Mouse (Mus musculus) midbrain, postnatal 0 days (tissue): ENCODE measurements around the gene Pcbp3. TPM values are rescaled to one million over a fixed set of nuclear protein-coding genes. Genes with fewer than 3 reads are reported as not detected.

ENCODE experiments used
- ATAC-seq: fragments of 200-750 bp; cut with Nextera tagmentation; 2 replicates; pipeline ENCODE4 v1.8.0; 2017; ENCODE audit warnings: moderate number of reproducible peaks, mild to moderate bottlenecking, moderate TSS enrichment, moderate library complexity; ENCODE audit not compliant: low FRiP score
- DNase-seq: peaks from one replicate; pipeline ENCODE4 v3.0.0-alpha.2; 2015; ENCODE audit warnings: low spot score
- H3K27ac ChIP-seq: fragments of 300-500 bp; sonication (generic); 2 replicates; pipeline ENCODE4 v1.5.1; 2014; ENCODE audit warnings: low read depth, mild to moderate bottlenecking, low read length, mixed read lengths
- H3K27me3 ChIP-seq: fragments of 300-500 bp; sonication (generic); 2 replicates; pipeline ENCODE4 v1.6.1; 2014; ENCODE audit warnings: low read length, control low read depth, mixed read lengths; ENCODE audit not compliant: insufficient read depth
- H3K36me3 ChIP-seq: fragments of 300-500 bp; sonication (generic); 2 replicates; pipeline ENCODE4 v1.6.1; 2014; ENCODE audit warnings: low read length, control low read depth, mixed read lengths; ENCODE audit not compliant: insufficient read depth
- H3K4me1 ChIP-seq: fragments of 300-500 bp; sonication (generic); 2 replicates; pipeline ENCODE4 v1.6.1; 2014; ENCODE audit warnings: mild to moderate bottlenecking, control low read depth, antibody characterized with exemption, low read length, mixed read lengths; ENCODE audit not compliant: insufficient read depth
- H3K4me2 ChIP-seq: fragments of 300-500 bp; sonication (generic); 2 replicates; pipeline ENCODE4 v1.6.1; 2014; ENCODE audit warnings: low read depth, mild to moderate bottlenecking, low read length, mixed read lengths; ENCODE audit not compliant: poor library complexity, severe bottlenecking
- H3K4me3 ChIP-seq: fragments of 300-500 bp; sonication (generic); 2 replicates; pipeline ENCODE4 v1.5.1; 2014; ENCODE audit warnings: low read depth, mild to moderate bottlenecking, low read length, moderate library complexity
- H3K9ac ChIP-seq: fragments of 300-500 bp; sonication (generic); replicated peaks from 2 replicates; pipeline ENCODE4 v1.6.1; 2014; ENCODE audit warnings: mild to moderate bottlenecking, low read length, moderate library complexity, mixed read lengths; ENCODE audit not compliant: poor library complexity, severe bottlenecking
- H3K9me3 ChIP-seq: fragments of 300-500 bp; sonication (generic); 2 replicates; pipeline ENCODE4 v1.6.1; 2016; ENCODE audit warnings: low read length, control low read depth
- CTCF ChIP-seq: IDR thresholded peaks from 2 replicates; pipeline ENCODE4 v1.5.1; 2016; ENCODE audit warnings: antibody characterized with exemption, mild to moderate bottlenecking
- WGBS: fragments of 180-500 bp; shearing (Covaris S2); extraction: QIAGEN DNeasy Blood & Tissue Kit; methylation state at CpG from one replicate; pipeline ENCODE4 v1.1.7; 2014; 5-methylcytosine and 5-hydroxymethylcytosine counted together
- polyA plus RNA-seq: library from polyadenylated mRNA; unstranded; fragments of >200 nt; fragmentation: Nextera tagmentation; extraction: Ambion mirVana; gene quantifications from 2 replicates; pipeline ENCODE4 v1.2.1, GENCODE M21; 2015
- total RNA-seq: library from RNA; depleted of rRNA; stranded (reverse); fragments of >200 nt; gene quantifications from 2 replicates; pipeline ENCODE4 v1.2.3, GENCODE M21; 2014

Gene Pcbp3
- total and polyA plus RNA-seq, 2 experiments from 2014 or later: 52.4 to 74.4 TPM

DNA sequence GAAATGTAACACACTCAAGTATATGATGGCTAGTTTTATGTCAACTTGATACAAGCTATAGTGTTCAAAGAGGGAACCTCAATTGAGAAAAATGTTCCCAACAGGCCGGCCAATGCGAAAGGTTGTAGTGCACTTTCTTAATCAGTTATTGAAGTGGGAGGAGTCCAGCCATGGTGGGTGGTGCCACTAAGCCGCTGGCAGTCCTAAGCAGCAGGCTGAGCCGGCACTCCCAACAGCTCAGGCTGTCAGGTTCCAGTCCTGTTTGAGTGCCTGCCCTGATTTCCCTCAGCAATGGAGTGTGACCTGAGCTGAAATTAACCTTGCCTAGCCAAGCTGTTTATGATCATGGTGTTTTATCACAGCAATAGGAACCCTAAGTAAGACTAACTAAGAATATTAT, 20.6 kb downstream of the Pcbp3 start:
- ATAC-seq: no peak
- no peak for TF ChIP-seq CTCF
- no peak overlapping the region for H3K27ac ChIP-seq
- no peaks in the 10 kb centered on the region for H3K36me3 ChIP-seq
- H3K9ac ChIP-seq: no peak overlapping the region
- DNase-seq: no peak
- no peaks in the 10 kb centered on the region for H3K4me1 ChIP-seq
- H3K9me3 ChIP-seq: no peaks in the 10 kb centered on the region
- H3K27me3 ChIP-seq: no peaks in the 10 kb centered on the region
- no peak overlapping the region for H3K4me2 ChIP-seq
- H3K4me3 ChIP-seq: no peak overlapping the region
- 74% methylated on average over 4 of the region's 4 CpGs for WGBS

DNA sequence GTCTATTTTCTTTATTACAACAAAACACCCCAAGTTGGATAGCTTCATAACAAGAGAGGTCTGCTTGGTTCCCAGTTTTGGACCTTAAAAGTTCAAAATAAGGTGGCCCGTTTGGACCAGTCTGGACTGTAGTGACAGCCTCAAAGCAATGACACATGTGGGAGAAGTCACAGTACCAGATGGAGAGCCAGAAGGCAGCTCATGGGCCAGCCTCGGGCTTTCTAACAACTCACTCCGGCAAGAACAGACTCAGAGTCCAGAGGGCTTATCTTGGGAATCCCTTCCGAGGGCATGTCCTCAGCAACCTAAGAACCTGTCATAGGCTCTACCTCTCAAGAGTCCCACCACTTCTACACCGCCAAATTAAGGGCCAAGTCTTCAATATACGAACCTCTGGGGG, 24.9 kb downstream of the Pcbp3 start:
- H3K9me3 ChIP-seq: no peaks in the 10 kb centered on the region
- no peak overlapping the region for H3K9ac ChIP-seq
- H3K4me3 ChIP-seq: no peak overlapping the region
- 94% methylated on average over 6 of the region's 6 CpGs for WGBS
- H3K4me1 ChIP-seq: no peaks in the 10 kb centered on the region
- no peak overlapping the region for H3K4me2 ChIP-seq
- H3K27me3 ChIP-seq: no peaks in the 10 kb centered on the region
- H3K27ac ChIP-seq: no peak overlapping the region
- H3K36me3 ChIP-seq: no peaks in the 10 kb centered on the region
- TF ChIP-seq CTCF: no peak
- DNase-seq (no peak), ATAC-seq (no peak)

DNA sequence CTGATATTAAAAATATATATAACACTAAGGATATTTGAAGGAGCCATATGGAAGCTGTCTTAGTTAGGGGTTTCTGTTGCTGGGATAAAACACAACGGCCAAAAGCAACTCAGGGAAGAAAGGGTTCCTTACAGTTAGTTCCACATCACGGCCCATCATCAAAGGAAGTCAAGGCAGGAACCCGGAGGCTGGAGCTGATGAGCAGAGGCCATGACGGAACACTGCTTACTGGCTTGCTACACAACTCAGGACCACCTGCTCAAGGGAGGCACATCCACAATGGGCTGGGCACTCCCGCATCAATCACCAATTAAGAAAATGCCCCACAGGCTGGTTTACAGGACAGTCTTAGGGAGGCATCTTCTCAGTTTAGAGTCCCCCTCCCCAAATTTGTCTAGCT, 26.9 kb downstream of the Pcbp3 start:
- Histone ChIP-seq H3K4me2 (no peak overlapping the region), H3K9ac (no peak overlapping the region), H3K4me3 (no peak overlapping the region), H3K36me3 (no peaks in the 10 kb centered on the region), H3K4me1 (no peaks in the 10 kb centered on the region), H3K27ac (no peak overlapping the region), H3K9me3 (no peaks in the 10 kb centered on the region), H3K27me3 (no peaks in the 10 kb centered on the region)
- DNase-seq (no peak), ATAC-seq (no peak)
- TF ChIP-seq CTCF: no peak
- 73% methylated on average over 5 of the region's 5 CpGs for WGBS

DNA sequence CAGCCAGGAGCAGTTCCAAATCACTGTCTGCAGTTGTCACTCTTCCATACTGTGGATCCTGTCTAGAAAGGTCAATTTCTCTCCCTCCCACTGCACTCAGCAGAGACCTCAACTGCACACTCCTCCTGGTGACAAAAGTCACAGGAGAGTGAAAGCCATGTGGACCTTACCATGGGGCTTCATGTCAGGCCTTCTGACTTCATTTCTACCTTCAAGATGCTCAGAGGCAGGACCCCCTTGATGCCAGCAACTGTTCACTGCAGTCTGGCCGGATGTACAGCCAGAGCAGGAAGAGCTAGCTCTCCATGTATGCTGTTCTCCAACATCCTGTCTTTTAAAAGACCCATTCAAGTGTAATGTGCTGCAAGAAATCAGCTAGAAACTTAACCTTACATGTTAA, 29.9 kb downstream of the Pcbp3 start:
- ATAC-seq: no peak
- WGBS: 67% methylated on average over 1 of the region's 1 CpGs
- no peak for TF ChIP-seq CTCF

DNA sequence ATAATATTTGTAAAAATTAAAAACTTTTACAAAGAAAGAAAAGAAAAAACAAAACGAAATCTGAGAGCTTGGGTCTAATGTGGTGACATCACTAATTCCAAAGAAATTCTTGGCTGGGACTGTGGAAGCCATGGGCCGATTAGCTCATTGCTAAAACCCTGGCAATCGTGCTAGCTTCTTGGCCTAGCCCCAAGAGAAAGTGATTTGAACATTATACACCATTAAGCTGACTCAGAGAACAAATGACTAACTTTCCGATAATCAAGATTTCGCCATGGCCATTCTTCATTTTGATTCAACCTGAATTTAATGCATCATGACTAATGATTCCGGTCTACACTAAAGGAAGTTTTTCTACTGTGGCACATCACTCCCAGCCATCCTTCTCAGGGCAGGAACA, 30.6 kb downstream of the Pcbp3 start:
- Histone ChIP-seq H3K4me2 (no peak overlapping the region), H3K9ac (no peak overlapping the region), H3K36me3 (no peaks in the 10 kb centered on the region), H3K4me3 (no peak overlapping the region), H3K27me3 (no peaks in the 10 kb centered on the region), H3K4me1 (no peaks in the 10 kb centered on the region), H3K27ac (no peak overlapping the region), H3K9me3 (no peaks in the 10 kb centered on the region)
- 82% methylated on average over 6 of the region's 6 CpGs for WGBS
- DNase-seq (peak; percentile 58), ATAC-seq (no peak)
- no peak for TF ChIP-seq CTCF

More for the DNA sequence above, 29.9 kb downstream of the Pcbp3 start:
- Histone ChIP-seq H3K27me3 (no peaks in the 10 kb centered on the region), H3K9ac (no peak overlapping the region), H3K9me3 (no peaks in the 10 kb centered on the region), H3K4me2 (no peak overlapping the region), H3K4me3 (no peak overlapping the region), H3K36me3 (no peaks in the 10 kb centered on the region), H3K27ac (no peak overlapping the region), H3K4me1 (no peaks in the 10 kb centered on the region)
- DNase-seq: no peak

DNA sequence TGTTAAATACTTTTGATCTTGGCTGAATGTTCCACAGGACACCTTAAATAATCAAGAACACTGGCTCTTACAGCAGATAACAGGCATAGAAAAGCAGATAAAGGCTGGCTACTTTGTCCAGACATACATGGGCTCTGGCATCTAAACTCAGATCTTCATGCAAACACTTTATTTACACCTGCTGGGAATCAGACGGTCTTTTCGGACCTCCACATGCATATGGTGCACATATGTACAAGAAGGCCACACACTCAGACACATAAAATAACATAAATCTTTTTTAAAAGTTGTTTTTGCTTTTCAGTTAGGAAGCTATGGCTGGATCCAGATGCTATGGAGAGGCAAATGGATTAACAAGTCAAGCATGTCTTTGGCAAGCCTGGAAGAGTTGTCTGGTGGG, 37.2 kb downstream of the Pcbp3 start:
- H3K36me3 ChIP-seq: no peaks in the 10 kb centered on the region
- no peak overlapping the region for H3K4me2 ChIP-seq
- no peak for TF ChIP-seq CTCF
- no peak overlapping the region for H3K4me3 ChIP-seq
- DNase-seq: no peak
- no peaks in the 10 kb centered on the region for H3K4me1 ChIP-seq
- no peak overlapping the region for H3K9ac ChIP-seq
- H3K9me3 ChIP-seq: no peaks in the 10 kb centered on the region
- WGBS: 96% methylated on average over 2 of the region's 2 CpGs
- H3K27ac ChIP-seq: no peak overlapping the region
- H3K27me3 ChIP-seq: no peaks in the 10 kb centered on the region
- no peak for ATAC-seq

DNA sequence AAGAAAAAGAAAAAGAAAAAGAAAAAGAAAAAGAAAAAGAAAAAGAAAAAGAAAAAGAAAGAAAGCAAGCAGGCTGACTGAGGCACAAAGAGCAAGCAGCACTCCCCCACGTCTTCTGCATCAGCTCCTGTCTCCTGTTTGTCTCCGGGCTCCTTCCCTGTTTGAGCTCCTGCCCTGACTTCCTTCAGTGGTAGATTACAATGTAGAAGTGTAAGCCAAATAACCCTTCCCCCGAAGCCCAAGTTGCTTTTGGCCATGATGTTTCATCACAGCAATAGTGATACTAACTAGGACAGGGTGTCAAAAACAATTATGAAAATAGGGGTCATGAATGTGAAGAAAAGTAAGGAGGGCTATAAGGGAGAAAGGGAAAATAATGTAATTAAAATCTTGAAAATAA, 43.6 kb downstream of the Pcbp3 start:
- Histone ChIP-seq H3K9ac (no peak overlapping the region), H3K9me3 (no peaks in the 10 kb centered on the region), H3K4me1 (no peaks in the 10 kb centered on the region), H3K27me3 (no peaks in the 10 kb centered on the region), H3K4me3 (no peak overlapping the region), H3K4me2 (no peak overlapping the region), H3K27ac (no peak overlapping the region), H3K36me3 (no peaks in the 10 kb centered on the region)
- TF ChIP-seq CTCF: no peak
- WGBS: 82% methylated on average over 3 of the region's 3 CpGs
- no peak for ATAC-seq
- DNase-seq: no peak
